Mouse (Mus musculus) ES-E14 (cell line): ENCODE results near the gene Suco. TPM values are rescaled to one million over a fixed set of nuclear protein-coding genes. Genes with fewer than 3 reads are reported as not detected.

Experiments
- DNase-seq: peaks from one replicate; pipeline ENCODE4 v3.0.0-alpha.2; 2013; ENCODE audit warnings: low read depth, low spot score
- H3K27ac ChIP-seq: 2 replicates; pipeline ENCODE4 v1.5.1; 2012; ENCODE audit warnings: low read depth, mild to moderate bottlenecking, low read length, moderate library complexity, mixed read lengths; ENCODE audit not compliant: poor library complexity, insufficient read depth, severe bottlenecking
- H3K36me3 ChIP-seq: 2 replicates; pipeline ENCODE4 v1.6.1; 2012; ENCODE audit warnings: mild to moderate bottlenecking, low read length, moderate library complexity, mixed read lengths; ENCODE audit not compliant: control insufficient read depth, poor library complexity, insufficient read depth, severe bottlenecking
- H3K4me1 ChIP-seq, 2 experiments: fragments of 150-350 bp in 1 of 2; sonication (generic) in 1 of 2; 2 replicates each; pipeline ENCODE4 v1.6.1; 2012; ENCODE audit warnings: low read length in 2 of 2, mild to moderate bottlenecking in 1 of 2, mixed read lengths in 1 of 2; ENCODE audit not compliant: control insufficient read depth in 2 of 2, insufficient read depth in 2 of 2, poor library complexity in 1 of 2
- H3K4me3 ChIP-seq, 2 experiments: fragments of 150-350 bp in 1 of 2; sonication (generic) in 1 of 2; 2 replicates each; pipeline ENCODE4 v1.5.1; 2012; ENCODE audit warnings: low read length in 2 of 2, low read depth in 1 of 2, mild to moderate bottlenecking in 1 of 2, mixed read lengths in 1 of 2; ENCODE audit not compliant: insufficient read depth in 1 of 2, poor library complexity in 1 of 2, severe bottlenecking in 1 of 2
- H3K9ac ChIP-seq: 2 replicates; pipeline ENCODE4 v1.6.1; 2012; ENCODE audit warnings: low read depth, mild to moderate bottlenecking, low read length, mixed read lengths; ENCODE audit not compliant: poor library complexity, insufficient read depth, severe bottlenecking
- H3K9me3 ChIP-seq: fragments of 150-350 bp; sonication (generic); 2 replicates; pipeline ENCODE4 v1.6.1; 2012; ENCODE audit warnings: low read depth, mild to moderate bottlenecking, low read length; ENCODE audit not compliant: control insufficient read depth, insufficient read depth
- CHD2 ChIP-seq: IDR thresholded peaks from 2 replicates; pipeline ENCODE4 v1.6.1; 2014; ENCODE audit warnings: mild to moderate bottlenecking, low read depth, low read length, inconsistent platforms
- HCFC1 ChIP-seq: IDR thresholded peaks from 2 replicates; pipeline ENCODE4 v1.6.1; 2012; ENCODE audit warnings: low read length, inconsistent platforms, borderline replicate concordance; ENCODE audit not compliant: insufficient read depth
- MAFK ChIP-seq: IDR thresholded peaks from 2 replicates; pipeline ENCODE4 v1.6.1; 2014; ENCODE audit warnings: mild to moderate bottlenecking, low read depth, low read length, inconsistent platforms; ENCODE audit not compliant: insufficient read depth
- ZC3H11A ChIP-seq: IDR thresholded peaks from 2 replicates; pipeline ENCODE4 v1.6.1; 2012; ENCODE audit warnings: low read depth, mild to moderate bottlenecking, inconsistent platforms, low read length, borderline replicate concordance
- ZNF384 ChIP-seq: IDR thresholded peaks from 2 replicates; pipeline ENCODE4 v1.6.1; 2012; ENCODE audit warnings: low read depth, low read length, inconsistent platforms
- in situ Hi-C, 2 experiments: fragments of 600-800 bp; cut with MboI; formaldehyde crosslinking; loops; one replicate each; pipeline ENCODE4 v1.15.1; 2025; ENCODE audit warnings: low sequenced_read_pairs in 2 of 2, inconsistent platforms in 1 of 2; ENCODE audit not compliant: unreplicated experiment in 2 of 2
- total RNA-seq: library from RNA; depleted of rRNA; stranded (reverse); fragments of 300-350 nt; gene quantifications from 2 replicates; pipeline ENCODE4 v1.2.3, GENCODE M21; 2012

Suco gene
- total RNA-seq, 1 experiment: 56.9 TPM

- DNase-seq: no peak
- no peak for TF ChIP-seq MAFK
- no peak for TF ChIP-seq CHD2
- no peak for TF ChIP-seq HCFC1
- no peak for TF ChIP-seq ZNF384
- TF ChIP-seq ZC3H11A: no peak
- Histone ChIP-seq H3K27ac (no peak overlapping the region), H3K36me3 (no peaks in the 10 kb centered on the region), H3K9me3 (no peaks in the 10 kb centered on the region), H3K9ac (no peak overlapping the region), H3K4me3 (no peak overlapping the region), H3K4me1 (no peaks in the 10 kb centered on the region)
- in situ Hi-C loops: no loop called here
Observed at GRCm38 (mm10) chr1:161888823-161889222, 12.3 kb upstream of the Suco start.

- in situ Hi-C loops: no loop called here
Observed at GRCm38 (mm10) chr1:161887679-161888260, 11.3 kb upstream of the Suco start.

GRCm38 (mm10) chr1:161885762-161886161, 9.3 kb upstream of the Suco start:
- in situ Hi-C loops: no loop called here
- TF ChIP-seq ZC3H11A: no peak
- TF ChIP-seq CHD2: no peak
- no peak for TF ChIP-seq ZNF384
- no peak for TF ChIP-seq HCFC1
- no peak for TF ChIP-seq MAFK
- H3K4me3 ChIP-seq: no peak overlapping the region
- DNase-seq: no peak
- H3K9me3 ChIP-seq: no peaks in the 10 kb centered on the region
- H3K36me3 ChIP-seq: no peaks in the 10 kb centered on the region; the same call in 1 of the 2 replicates
- H3K9ac ChIP-seq: no peak overlapping the region
- no peaks in the 10 kb centered on the region for H3K4me1 ChIP-seq
- H3K27ac ChIP-seq: no peak overlapping the region

More at GRCm38 (mm10) chr1:161887679-161888260, 11.3 kb upstream of the Suco start:
- TF ChIP-seq ZNF384: no peak
- TF ChIP-seq HCFC1: no peak
- no peak for TF ChIP-seq CHD2
- no peak for TF ChIP-seq MAFK
- TF ChIP-seq ZC3H11A: no peak
- DNase-seq: no peak
- no peak overlapping the region for H3K9ac ChIP-seq
- no peaks in the 10 kb centered on the region for H3K9me3 ChIP-seq
- no peaks in the 10 kb centered on the region for H3K36me3 ChIP-seq
- no peaks in the 10 kb centered on the region for H3K4me1 ChIP-seq
- H3K4me3 ChIP-seq: no peak overlapping the region
- no peak overlapping the region for H3K27ac ChIP-seq

- in situ Hi-C loops: no loop called here
- peaks cover 0 to 1% of the 10 kb centered on the region in 2 experiments; a peak in 1 of 4 replicates for H3K4me1 ChIP-seq
- no peaks in the 10 kb centered on the region; the same call in 1 of the 2 replicates for H3K36me3 ChIP-seq
- H3K9me3 ChIP-seq: no peaks in the 10 kb centered on the region
- DNase-seq: peak; percentile 46
- peak overlapping the region; percentile 84 for H3K9ac ChIP-seq
- peak overlapping the region; percentile 89 for H3K27ac ChIP-seq
- peak overlapping the region; percentile 71 to 78 for H3K4me3 ChIP-seq
- TF ChIP-seq ZC3H11A (no peak), ZNF384 (peak; percentile 26; the same call in 1 of the 2 replicates)
Observed at GRCm38 (mm10) chr1:161877580-161878142, 1.2 kb upstream of the Suco start.
